Mouse (Mus musculus) G1E (cell line): ENCODE data around the gene Praf2.

Experiments used
- CTCF ChIP-seq: IDR thresholded peaks from 2 replicates; pipeline ENCODE4 v1.5.1; 2012; ENCODE audit warnings: low read depth, low read length, inconsistent platforms, mixed read lengths
- GATA1 ChIP-seq: IDR thresholded peaks from 2 replicates; pipeline ENCODE4 v1.6.1; 2012; ENCODE audit warnings: borderline replicate concordance, low read length, inconsistent platforms, mixed read lengths
- GATA2 ChIP-seq: IDR thresholded peaks from 2 replicates; pipeline ENCODE4 v1.6.1; 2012; ENCODE audit warnings: low read depth, low read length, inconsistent platforms, borderline replicate concordance
- POLR2AphosphoS5 ChIP-seq: IDR thresholded peaks from 2 replicates; pipeline ENCODE4 v1.6.1; 2012; ENCODE audit warnings: low read depth, low read length, inconsistent platforms; ENCODE audit not compliant: insufficient replicate concordance
- TAL1 ChIP-seq: conservative IDR thresholded peaks from 2 replicates; pipeline ENCODE4 v1.6.1; 2012; ENCODE audit warnings: low read depth, low read length, inconsistent platforms, mixed read lengths

DNA sequence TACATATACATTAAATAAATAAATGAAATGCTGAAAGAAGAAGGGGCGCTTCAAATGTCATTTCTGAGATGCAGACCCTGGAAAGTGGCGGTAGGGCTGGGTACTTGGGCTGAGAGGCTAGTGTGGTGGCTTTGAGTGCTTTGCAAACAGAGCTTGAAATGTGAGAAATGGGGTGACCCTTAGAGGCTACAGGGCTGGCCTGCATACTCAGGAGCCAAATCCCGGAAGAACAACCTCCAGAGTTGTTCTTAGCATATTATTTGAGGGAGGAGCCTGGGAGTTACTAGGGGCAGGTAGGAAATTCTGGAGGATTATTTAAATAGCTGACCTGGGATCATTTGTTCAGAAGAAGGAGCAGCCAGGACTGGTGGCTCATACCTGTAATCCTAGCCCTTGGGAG is 37.8 kb upstream of the Praf2 start:
- TF ChIP-seq CTCF (no peak), POLR2AphosphoS5 (no peak), GATA2 (no peak), TAL1 (no peak), GATA1 (no peak)
